Mouse (Mus musculus): ENCODE measurements around the gene Pinlyp. TPM values are rescaled to one million over a fixed set of nuclear protein-coding genes. Genes with fewer than 3 reads are reported as not detected.

Gene Pinlyp
- total and polyA plus RNA-seq, 3 experiments: 6.1 to 17.3 (median 6.6) TPM

DNA sequence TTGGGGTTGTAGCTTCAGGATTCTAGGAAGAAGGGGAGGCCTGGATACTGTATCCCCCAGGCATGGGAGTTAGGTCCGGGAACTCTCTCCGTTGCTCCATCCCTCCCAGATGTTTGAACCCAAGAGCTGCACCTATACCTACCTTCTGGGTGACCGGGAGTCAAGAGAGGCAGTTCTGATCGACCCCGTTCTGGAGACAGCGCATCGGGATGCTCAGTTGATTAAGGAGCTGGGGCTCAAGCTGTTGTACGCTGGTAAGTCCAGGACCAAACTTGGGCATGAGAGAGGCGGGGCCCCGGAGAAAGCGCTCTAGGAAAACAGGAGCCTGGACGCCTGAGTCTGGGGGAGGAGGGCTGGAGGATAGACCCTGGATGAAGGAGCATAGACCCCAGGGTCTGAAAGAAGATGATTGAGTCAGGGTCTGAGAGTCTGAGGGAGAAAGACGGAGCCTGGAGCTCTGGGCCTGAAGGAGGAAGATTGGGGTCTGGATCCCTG is 48.4 kb upstream of the Pinlyp start:
- H3K79me2 ChIP-seq (replicated peaks; ENCODE audit: control insufficient read depth, extremely low read depth, insufficient read depth, poor library complexity, severe bottlenecking): no peaks in the 10 kb centered on the region
- no peaks in the 10 kb centered on the region for H3K27me3 ChIP-seq (replicated peaks)
- H3K4me1 ChIP-seq (ENCODE audit: control insufficient read depth in 1 of 2, insufficient read depth in 2 of 2): peaks cover 6 to 37% of the 10 kb centered on the region in 2 experiments
- TF ChIP-seq ZKSCAN1 (IDR thresholded peaks at IDR 0.05; ENCODE audit: borderline replicate concordance, low read depth, low read length): no peak
- no peak for TF ChIP-seq HCFC1 (IDR thresholded peaks at IDR 0.05; ENCODE audit: low read depth, low read length)
- DNase-seq (ENCODE audit: extremely low read depth): no peak
- dilution Hi-C loops (cut with MboI; ENCODE audit: extremely low pct_ligation_motif_present, extremely low pct_unique_long_range_greater_than_20kb, low sequenced_read_pairs) (no loop called here), in situ Hi-C loops (cut with MboI; ENCODE audit: low pct_ligation_motif_present, low pct_unique_long_range_greater_than_20kb, low sequenced_read_pairs) (loop anchor here (10.0 kb wide), 1 partner anchor 60 kb away; the partner anchor contains the start of gene Irgq)
- peaks cover 0 to 25% of the 10 kb centered on the region in 2 experiments for H3K36me3 ChIP-seq (replicated peaks in 1 of 2; ENCODE audit: control insufficient read depth in 1 of 2, insufficient read depth in 1 of 2, low read length in 1 of 2)
- H3K9ac ChIP-seq (ENCODE audit: insufficient read depth, low read depth): peak overlapping the region; percentile 44
- peak overlapping the region; percentile 58 to 69 (median 66) for H3K4me3 ChIP-seq (replicated peaks in 1 of 3; ENCODE audit: low read depth in 2 of 3, low read length in 2 of 3, poor library complexity in 1 of 3)
- H3K4me2 ChIP-seq (ENCODE audit: insufficient read depth, low read depth, poor library complexity, severe bottlenecking): peak overlapping the region; percentile 31
- no peak overlapping the region for H3K27ac ChIP-seq (ENCODE audit: insufficient read depth, low read depth)
- no peaks in the 10 kb centered on the region for H3K9me3 ChIP-seq (replicated peaks; ENCODE audit: low read length)

GRCm38 (mm10) chr7:24593621-24594308 is 47.8 kb upstream of the Pinlyp start:
- Histone ChIP-seq H3K4me3 (replicated peaks in 1 of 3; ENCODE audit: low read depth in 2 of 3, low read length in 2 of 3, poor library complexity in 1 of 3) (peak overlapping the region; percentile 58 to 69 (median 66)), H3K4me2 (ENCODE audit: insufficient read depth, low read depth, poor library complexity, severe bottlenecking) (peak overlapping the region; percentile 31), H3K9me3 (replicated peaks; ENCODE audit: low read length) (no peaks in the 10 kb centered on the region), H3K9ac (ENCODE audit: insufficient read depth, low read depth) (peak overlapping the region; percentile 44), H3K36me3 (replicated peaks in 1 of 2; ENCODE audit: control insufficient read depth in 1 of 2, insufficient read depth in 1 of 2, low read length in 1 of 2) (peaks cover 0 to 22% of the 10 kb centered on the region in 2 experiments), H3K27me3 (replicated peaks) (no peaks in the 10 kb centered on the region), H3K27ac (ENCODE audit: insufficient read depth, low read depth) (no peak overlapping the region), H3K4me1 (ENCODE audit: control insufficient read depth in 1 of 2, insufficient read depth in 2 of 2) (peaks cover 6 to 37% of the 10 kb centered on the region in 2 experiments), H3K79me2 (replicated peaks; ENCODE audit: control insufficient read depth, extremely low read depth, insufficient read depth, poor library complexity, severe bottlenecking) (no peaks in the 10 kb centered on the region)
- peak; percentile 62 for DNase-seq (ENCODE audit: extremely low read depth)
- dilution Hi-C loops (cut with MboI; ENCODE audit: extremely low pct_ligation_motif_present, extremely low pct_unique_long_range_greater_than_20kb, low sequenced_read_pairs): no loop called here
- TF ChIP-seq KAT2A (IDR thresholded peaks at IDR 0.05; ENCODE audit: insufficient replicate concordance, low read length) (no peak), TCF12 (IDR thresholded peaks at IDR 0.05; ENCODE audit: low read depth, low read length) (peak; percentile 56; the same call in 1 of the 2 replicates), ZMIZ1 (IDR thresholded peaks at IDR 0.05; ENCODE audit: low read depth, low read length) (peak; percentile 61; the same call in 1 of the 2 replicates), MXI1 (IDR thresholded peaks at IDR 0.05; ENCODE audit: low read depth, low read length) (peak; percentile 8; the same call in 1 of the 2 replicates), ELF1 (IDR thresholded peaks at IDR 0.05; ENCODE audit: low read depth, low read length) (peak; percentile 77), EP300 (IDR thresholded peaks at IDR 0.05; ENCODE audit: low read length) (no peak), HCFC1 (IDR thresholded peaks at IDR 0.05; ENCODE audit: low read depth, low read length) (peak; percentile 31; the same call in 1 of the 2 replicates), NRF1 (IDR thresholded peaks at IDR 0.05; ENCODE audit: low read depth, low read length) (0 out of 2 replicates have a peak, but pooled peaks have one; percentile 7), USF1 (IDR thresholded peaks at IDR 0.05; ENCODE audit: low read depth, low read length) (no peak), NELFE (IDR thresholded peaks at IDR 0.05; ENCODE audit: low read depth, low read length) (peak; percentile 60), POLR2A (IDR thresholded peaks at IDR 0.05; ENCODE audit: low read depth, low read length) (peak; percentile 88), SMC3 (IDR thresholded peaks at IDR 0.05; ENCODE audit: low read depth, low read length) (peak; percentile 6; the same call in 1 of the 2 replicates), POLR2AphosphoS2 (IDR thresholded peaks at IDR 0.05; ENCODE audit: low read depth, low read length) (peak; percentile 32; the same call in 1 of the 2 replicates)
- in situ Hi-C loops (cut with MboI; ENCODE audit: low pct_ligation_motif_present, low pct_unique_long_range_greater_than_20kb, low sequenced_read_pairs): loop anchor here (10.0 kb wide), 1 partner anchor 59 kb away; the partner anchor contains the start of gene Irgq

Measured in CH12.LX (cell line).